Mouse (Mus musculus) lung, postnatal 4 days (tissue): ENCODE data around the gene Gm20843.
"Not testable (repeated sequence)": the region's sequence is repeated elsewhere in the genome, so short reads cannot be mapped to it uniquely, and the experiment has no call there.

ENCODE experiments used
- DNase-seq, 2 experiments: peaks; one replicate each; pipeline ENCODE4 v3.0.0; 2021

The Gm20843 gene

DNA sequence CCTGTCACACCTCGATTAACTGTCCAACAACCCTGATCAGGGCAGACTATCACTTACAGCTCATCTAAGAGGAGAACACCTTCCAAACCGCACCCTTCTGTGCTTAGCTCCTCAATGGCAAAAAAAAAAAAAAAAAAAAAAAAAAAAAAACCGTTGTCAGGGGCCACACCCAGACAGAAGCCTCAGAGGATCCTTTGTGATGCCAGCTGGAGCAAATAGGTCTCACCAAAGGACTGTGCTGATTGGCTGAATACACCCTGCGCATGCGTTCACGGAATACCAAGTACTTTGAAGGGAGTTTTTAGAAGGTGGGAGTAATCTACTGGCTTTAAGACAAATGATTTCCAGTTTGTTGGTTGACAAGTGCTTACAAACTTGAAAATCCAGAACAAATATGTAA, at the start of gene Gm20843:
TSS of gene Gm20843 (minus strand) at position 101 of the 400 bp plus-strand sequence.
- DNase-seq: not testable (repeated sequence)
